11 mouse cellular contexts compared by ENCODE assay signal in the genomic region with DNA sequence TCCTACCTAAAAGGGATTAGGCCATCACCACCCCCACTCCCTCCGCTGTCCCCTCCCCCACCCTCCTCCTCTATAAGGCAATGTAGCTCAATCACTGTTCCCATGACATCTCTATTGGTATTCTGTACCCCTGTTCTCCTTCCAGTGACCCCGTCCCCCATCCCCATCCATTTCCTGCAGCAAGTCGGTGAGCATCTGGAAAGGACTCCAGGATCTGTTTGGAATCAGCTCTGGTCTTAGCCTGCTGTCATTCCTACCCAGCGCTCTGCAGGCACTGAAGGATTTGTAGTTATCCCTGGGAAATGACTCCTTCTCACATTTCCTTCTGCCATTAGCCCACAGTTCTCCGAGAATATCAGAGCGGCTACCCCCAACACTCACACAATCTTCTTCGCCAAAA. TPM values are rescaled to one million over a fixed set of nuclear protein-coding genes. Genes with fewer than 3 reads are reported as not detected.
A peak's percentile ranks its signal among the peaks of the same experiment; 100 is the strongest.
DNase-seq lines count a peak whose midpoint lies in the region; ATAC-seq lines count a peak whose summit lies in the region.
"Had no signal": no experiment of that assay in that cellular context is flagged by ENCODE, and none has a peak within 500 bp of the region (broad histone marks: within the 10 kb centered on the region; RNA-seq: fewer than 3 reads in every experiment).

No protein-coding gene starts in this region.

- no peak for DNase-seq in heart, postnatal 36 days
- DNase-seq in embryo, embryonic 11 days, result peak; percentile 12
- DNase-seq in hindbrain, embryonic 14.5 days (ENCODE audit: low spot score), result no peak
- DNase-seq in midbrain, embryonic 14.5 days, result no peak
- no peak for DNase-seq in layer of hippocampus, adult 11-12 months (ENCODE audit: low spot score)
- DNase-seq in urinary bladder, adult 18-20 months (ENCODE audit: low spot score in 2 of 2), result no peak
- no peak for DNase-seq in lung, postnatal 25 days (ENCODE audit: low spot score)
- DNase-seq: thymus, adult 2 months had no signal

- peak overlapping the region; percentile 63 for H3K4me2 ChIP-seq in heart, embryonic 15.5 days
- H3K4me2 ChIP-seq in hindbrain, embryonic 14.5 days (replicated peaks), result peak overlapping the region; percentile 50
- H3K4me2 ChIP-seq in midbrain, embryonic 14.5 days (ENCODE audit: low read length), result peak overlapping the region; percentile 55

- intact Hi-C loops in heart, postnatal 36 days (cut with DNase I), result no loop called here

- H3K4me1 ChIP-seq in heart, embryonic 15.5 days (replicated peaks), result no peaks in the 10 kb centered on the region
- H3K4me1 ChIP-seq in hindbrain, embryonic 14.5 days (replicated peaks; ENCODE audit: control insufficient read depth, insufficient read depth, low read length), result no peaks in the 10 kb centered on the region
- no peaks in the 10 kb centered on the region for H3K4me1 ChIP-seq in midbrain, embryonic 14.5 days (ENCODE audit: control insufficient read depth, insufficient read depth, low read length)

- H3K36me3 ChIP-seq in heart, embryonic 15.5 days, result no peaks in the 10 kb centered on the region
- no peaks in the 10 kb centered on the region for H3K36me3 ChIP-seq in hindbrain, embryonic 14.5 days (replicated peaks; ENCODE audit: control insufficient read depth, insufficient read depth)
- no peaks in the 10 kb centered on the region for H3K36me3 ChIP-seq in midbrain, embryonic 14.5 days (ENCODE audit: control insufficient read depth, insufficient read depth, low read length)

- H3K27me3 ChIP-seq in heart, embryonic 15.5 days, result no peaks in the 10 kb centered on the region
- no peaks in the 10 kb centered on the region for H3K27me3 ChIP-seq in hindbrain, embryonic 14.5 days (ENCODE audit: control insufficient read depth, insufficient read depth, low read length)
- H3K27me3 ChIP-seq in midbrain, embryonic 14.5 days (ENCODE audit: control insufficient read depth, insufficient read depth, low read length), result no peaks in the 10 kb centered on the region; the same call in 1 of the 2 replicates

- peak overlapping the region; percentile 50 for H3K4me3 ChIP-seq in heart, embryonic 15.5 days
- H3K4me3 ChIP-seq in hindbrain, embryonic 14.5 days (replicated peaks; ENCODE audit: low read length), result peak overlapping the region; percentile 44
- H3K4me3 ChIP-seq in midbrain, embryonic 14.5 days (replicated peaks; ENCODE audit: low read depth, low read length), result peak overlapping the region; percentile 46

- ATAC-seq in heart, embryonic 15.5 days (replicated peaks; ENCODE audit: insufficient number of reproducible peaks, insufficient read depth, low FRiP score, low read depth), result peak; percentile 31; the same call in 1 of the 2 replicates
- peak; percentile 74 for ATAC-seq in hindbrain, embryonic 14.5 days (ENCODE audit: low FRiP score)
- peak; percentile 11; the same call in 1 of the 2 replicates for ATAC-seq in midbrain, embryonic 14.5 days (ENCODE audit: low FRiP score, low TSS enrichment)

- no peaks in the 10 kb centered on the region for H3K9me3 ChIP-seq in heart, embryonic 15.5 days (replicated peaks)
- no peaks in the 10 kb centered on the region for H3K9me3 ChIP-seq in hindbrain, embryonic 14.5 days (ENCODE audit: control insufficient read depth, low read length)
- H3K9me3 ChIP-seq in midbrain, embryonic 14.5 days (ENCODE audit: control insufficient read depth, low read length), result no peaks in the 10 kb centered on the region

- 12% methylated on average over 7 of the region's 7 CpGs for WGBS in heart, embryonic 15.5 days
- 12% methylated on average over 7 of the region's 7 CpGs for WGBS in hindbrain, embryonic 14.5 days
- WGBS in midbrain, embryonic 14.5 days, result 22% methylated on average over 7 of the region's 7 CpGs

- peak overlapping the region; percentile 38 for H3K9ac ChIP-seq in heart, embryonic 15.5 days
- H3K9ac ChIP-seq in hindbrain, embryonic 14.5 days, result peak overlapping the region; percentile 62
- peak overlapping the region; percentile 54 for H3K9ac ChIP-seq in midbrain, embryonic 14.5 days (replicated peaks; ENCODE audit: low read length)

- peak overlapping the region; percentile 58 for H3K27ac ChIP-seq in heart, embryonic 15.5 days
- H3K27ac ChIP-seq in hindbrain, embryonic 14.5 days, result peak overlapping the region; percentile 81
- peak overlapping the region; percentile 73 for H3K27ac ChIP-seq in midbrain, embryonic 14.5 days (replicated peaks; ENCODE audit: low read depth, low read length)

RNA-seq across cellular contexts. Expression of a gene that starts 0.4 kb away (rescaled TPM):
- 14.3 and 20.2 TPM in 2 replicates for polyA plus RNA-seq in heart, embryonic 15.5 days (2015; fragmentation: Nextera tagmentation; extraction: Ambion mirVana)
- under 1 TPM in 1 of 2 experiments, not detected in 1; 0.58 TPM for total RNA-seq in heart, postnatal 36 days (2021)
- 11.1 and 13.6 TPM in 2 replicates for polyA plus RNA-seq in hindbrain, embryonic 14.5 days (2014; fragmentation: Nextera tagmentation; extraction: Ambion mirVana)
- 8.0 and 17.2 TPM in 2 replicates for polyA plus RNA-seq in midbrain, embryonic 14.5 days (2014; fragmentation: Nextera tagmentation; extraction: Ambion mirVana)
- total RNA-seq: common myeloid progenitor, adult 5-6 weeks; MEL had no signal

RNA-seq across cellular contexts. Expression of a gene that starts 11.3 kb away (rescaled TPM):
- 12.0 and 20.2 TPM in 2 replicates for polyA plus RNA-seq in heart, embryonic 15.5 days (2015; fragmentation: Nextera tagmentation; extraction: Ambion mirVana)
- 1 to 10 TPM in 1 of 2 experiments, not detected in 1; 1.1 TPM for total RNA-seq in heart, postnatal 36 days (2021)
- polyA plus RNA-seq in hindbrain, embryonic 14.5 days (2014; fragmentation: Nextera tagmentation; extraction: Ambion mirVana), result 2.0 and 2.3 TPM in 2 replicates
- 1.8 and 1.9 TPM in 2 replicates for polyA plus RNA-seq in midbrain, embryonic 14.5 days (2014; fragmentation: Nextera tagmentation; extraction: Ambion mirVana)
- total RNA-seq: common myeloid progenitor, adult 5-6 weeks; MEL had no signal
- polyA plus RNA-seq: thymus, adult 2 months had no signal

RNA-seq across cellular contexts. Expression of a gene that starts 12.1 kb away (rescaled TPM):
- polyA plus RNA-seq in heart, embryonic 15.5 days (2015; fragmentation: Nextera tagmentation; extraction: Ambion mirVana), result 189 and 225 TPM in 2 replicates
- 1 to 10 TPM; 2.7 to 3.1 TPM for total RNA-seq in heart, postnatal 36 days (2021)
- polyA plus RNA-seq in hindbrain, embryonic 14.5 days (2014; fragmentation: Nextera tagmentation; extraction: Ambion mirVana), result 218 and 221 TPM in 2 replicates
- 195 and 260 TPM in 2 replicates for polyA plus RNA-seq in midbrain, embryonic 14.5 days (2014; fragmentation: Nextera tagmentation; extraction: Ambion mirVana)

RNA-seq across cellular contexts. Expression of a gene that starts 31.1 kb away (rescaled TPM):
- 219 and 266 TPM in 2 replicates for polyA plus RNA-seq in heart, embryonic 15.5 days (2015; fragmentation: Nextera tagmentation; extraction: Ambion mirVana)
- 10 to 100 TPM; 17.0 to 19.2 TPM for total RNA-seq in heart, postnatal 36 days (2021)
- 129 and 130 TPM in 2 replicates for polyA plus RNA-seq in hindbrain, embryonic 14.5 days (2014; fragmentation: Nextera tagmentation; extraction: Ambion mirVana)
- 133 and 136 TPM in 2 replicates for polyA plus RNA-seq in midbrain, embryonic 14.5 days (2014; fragmentation: Nextera tagmentation; extraction: Ambion mirVana)

RNA-seq across cellular contexts. Expression of a gene that starts 41.6 kb away (rescaled TPM):
- 377 and 423 TPM in 2 replicates for polyA plus RNA-seq in heart, embryonic 15.5 days (2015; fragmentation: Nextera tagmentation; extraction: Ambion mirVana)
- 10 to 100 TPM; 26.8 to 32.9 TPM for total RNA-seq in heart, postnatal 36 days (2021)
- 247 and 268 TPM in 2 replicates for polyA plus RNA-seq in hindbrain, embryonic 14.5 days (2014; fragmentation: Nextera tagmentation; extraction: Ambion mirVana)
- polyA plus RNA-seq in midbrain, embryonic 14.5 days (2014; fragmentation: Nextera tagmentation; extraction: Ambion mirVana), result 319 and 320 TPM in 2 replicates

Comparison
In these comparisons a context has a peak if more than half of its experiments do, and no peak if none do; other contexts are left out.
1. ATAC-seq: peak in every context shown above with its lines; median percentile 74 in hindbrain, embryonic 14.5 days; 31 in heart, embryonic 15.5 days; 11 in midbrain, embryonic 14.5 days.